Mouse (Mus musculus): ENCODE measurements around the gene Qsox2. TPM values are rescaled to one million over a fixed set of nuclear protein-coding genes. Genes with fewer than 3 reads are reported as not detected.
A peak's percentile ranks its signal among the peaks of the same experiment; 100 is the strongest.

Qsox2 gene
- 10 to 100 TPM; 18.6 to 19.1 TPM for total RNA-seq (2021)
- long read RNA-seq, full-length matches to known transcripts = 3 of 15 reads
- long read RNA-seq, partial matches to known transcripts = 11 of 15 reads
- long read RNA-seq, other reads (novel, unspliced or antisense) = 1 of 15 reads

- DNase-seq (ENCODE audit: low spot score in 2 of 2) = peak; percentile 80 to 91
Measured at GRCm38 (mm10) chr2:26237290-26237782, at the start of gene Qsox2. Gene Qsox2 (minus strand): TSS chr2:26237525.

- no peak for DNase-seq (ENCODE audit: low spot score in 2 of 2)
Measured at GRCm38 (mm10) chr2:26286391-26286790, 49.1 kb upstream of the Qsox2 start.

GRCm38 (mm10) chr2:26285804-26286203 lies 48.5 kb upstream of the Qsox2 start:
- no peak for DNase-seq (ENCODE audit: low spot score in 2 of 2)

GRCm38 (mm10) chr2:26280594-26280993 lies 43.3 kb upstream of the Qsox2 start:
- DNase-seq (ENCODE audit: low spot score in 2 of 2) = no peak

GRCm38 (mm10) chr2:26279712-26280111 lies 42.4 kb upstream of the Qsox2 start:
- no peak for DNase-seq (ENCODE audit: low spot score in 2 of 2)

- DNase-seq (ENCODE audit: low spot score in 2 of 2) = peak; percentile 68 to 79
Measured at GRCm38 (mm10) chr2:26273611-26274010, 36.3 kb upstream of the Qsox2 start.

- no peak for DNase-seq (ENCODE audit: low spot score in 2 of 2)
Measured at GRCm38 (mm10) chr2:26268216-26268615, 30.9 kb upstream of the Qsox2 start.

GRCm38 (mm10) chr2:26266066-26266742 lies 28.9 kb upstream of the Qsox2 start:
- no peak for DNase-seq (ENCODE audit: low spot score in 2 of 2)

GRCm38 (mm10) chr2:26265095-26265494 lies 27.8 kb upstream of the Qsox2 start:
- no peak for DNase-seq (ENCODE audit: low spot score in 2 of 2)

- no peak for DNase-seq (ENCODE audit: low spot score in 2 of 2)
Measured at GRCm38 (mm10) chr2:26264646-26265045, 27.3 kb upstream of the Qsox2 start.

GRCm38 (mm10) chr2:26257315-26258096 lies 20.2 kb upstream of the Qsox2 start:
- DNase-seq (ENCODE audit: low spot score in 2 of 2) = no peak

- DNase-seq (ENCODE audit: low spot score in 2 of 2) = no peak
Measured at GRCm38 (mm10) chr2:26254816-26255215, 17.5 kb upstream of the Qsox2 start.

GRCm38 (mm10) chr2:26252514-26253206 lies 15.3 kb upstream of the Qsox2 start:
- no peak for DNase-seq (ENCODE audit: low spot score in 2 of 2)

GRCm38 (mm10) chr2:26247531-26247930 lies 10.2 kb upstream of the Qsox2 start:
- DNase-seq (ENCODE audit: low spot score in 2 of 2) = no peak

GRCm38 (mm10) chr2:26240841-26241240 lies 3.5 kb upstream of the Qsox2 start:
- DNase-seq (ENCODE audit: low spot score in 2 of 2) = no peak

GRCm38 (mm10) chr2:26240330-26240729 lies 3.0 kb upstream of the Qsox2 start:
- DNase-seq (ENCODE audit: low spot score in 2 of 2) = peak in 1 of 2 experiments; percentile 25

- no peak for DNase-seq (ENCODE audit: low spot score in 2 of 2)
Measured at GRCm38 (mm10) chr2:26236681-26237289, 540 bp downstream of the Qsox2 start.

- DNase-seq (ENCODE audit: low spot score in 2 of 2) = no peak
Measured at GRCm38 (mm10) chr2:26234771-26235170, 2.6 kb downstream of the Qsox2 start.

GRCm38 (mm10) chr2:26234253-26234652 lies 3.1 kb downstream of the Qsox2 start:
- no peak for DNase-seq (ENCODE audit: low spot score in 2 of 2)

GRCm38 (mm10) chr2:26231366-26231765 lies 6.0 kb downstream of the Qsox2 start:
- DNase-seq (ENCODE audit: low spot score in 2 of 2) = no peak

GRCm38 (mm10) chr2:26230253-26230652 lies 7.1 kb downstream of the Qsox2 start:
- no peak for DNase-seq (ENCODE audit: low spot score in 2 of 2)
